Mouse (Mus musculus): ENCODE measurements around the gene Olfr463.

Olfr463 gene

DNA sequence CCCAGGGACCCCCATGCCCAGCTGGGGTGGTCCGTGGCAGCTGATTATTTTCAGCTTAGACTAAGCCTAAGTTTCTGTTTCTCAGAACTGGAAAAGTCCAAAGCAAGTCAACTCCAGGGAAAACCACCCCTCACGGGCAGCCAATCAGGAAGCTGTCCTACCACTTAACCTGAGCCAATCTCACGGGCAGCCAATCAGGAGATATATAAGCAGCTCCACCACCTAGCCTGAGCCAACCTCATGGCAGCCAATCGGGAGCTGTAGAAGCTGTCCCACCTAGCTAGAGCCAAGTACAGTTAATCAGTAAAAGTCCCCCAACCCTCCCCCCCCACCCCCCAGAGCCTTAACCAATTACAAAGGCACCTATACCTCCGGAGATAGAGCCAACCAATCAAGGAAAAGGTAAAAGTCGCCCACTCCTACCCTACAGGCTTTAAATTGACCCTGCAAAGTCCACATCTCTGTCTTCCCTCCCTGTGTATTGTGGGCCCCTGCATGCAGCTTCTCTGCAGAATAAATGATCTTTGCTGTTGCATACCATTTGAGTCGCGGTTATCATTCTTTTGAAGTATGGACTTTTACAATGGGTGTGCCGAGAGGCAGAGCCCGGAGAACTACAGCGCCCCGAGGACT is 50.1 kb downstream of the Olfr463 start:
- no peak for DNase-seq
